17 mouse cellular contexts compared by ENCODE assay signal in genomic region chrX:99534922-99535321, GRCm38 (mm10).
A peak's percentile ranks its signal among the peaks of the same experiment; 100 is the strongest.
DNase-seq lines count a peak whose midpoint lies in the region; ATAC-seq lines count a peak whose summit lies in the region.
"Had no signal": no experiment of that assay in that cellular context is flagged by ENCODE, and none has a peak within 500 bp of the region (broad histone marks: within the 10 kb centered on the region; RNA-seq: fewer than 3 reads in every experiment).

No protein-coding gene starts in this region.

- ATAC-seq in kidney, embryonic 15.5 days (replicated peaks; ENCODE audit: low FRiP score): no peak
- peak; percentile 71 for ATAC-seq in midbrain, embryonic 15.5 days (replicated peaks)
- ATAC-seq: Patski had no signal

- no peak overlapping the region for H3K4me3 ChIP-seq in kidney, embryonic 15.5 days (replicated peaks)
- no peak overlapping the region for H3K4me3 ChIP-seq in midbrain, embryonic 15.5 days
- H3K4me3 ChIP-seq: embryonic facial prominence, embryonic 13.5 days; heart, embryonic 13.5 days; left cerebral cortex, adult 2 months; limb, embryonic 15.5 days had no signal

- no peak overlapping the region for H3K9ac ChIP-seq in kidney, embryonic 15.5 days
- H3K9ac ChIP-seq in midbrain, embryonic 15.5 days: no peak overlapping the region
- H3K9ac ChIP-seq: embryonic facial prominence, embryonic 13.5 days; heart, embryonic 13.5 days; limb, embryonic 15.5 days had no signal

- no peak overlapping the region for H3K27ac ChIP-seq in kidney, embryonic 15.5 days
- H3K27ac ChIP-seq in midbrain, embryonic 15.5 days: no peak overlapping the region
- H3K27ac ChIP-seq: embryonic facial prominence, embryonic 13.5 days; heart, embryonic 13.5 days; left cerebral cortex, adult 2 months; limb, embryonic 15.5 days; macrophage had no signal

- peak; percentile 20 to 40 for DNase-seq in adrenal gland, adult (ENCODE audit: inconsistent age in 2 of 2, low spot score in 1 of 2)
- DNase-seq in adrenal gland, postnatal 25 days: no peak
- DNase-seq in kidney, adult 18-20 months: peak; percentile 59
- peak; percentile 26 for DNase-seq in right cerebral cortex, adult 18-20 months
- DNase-seq in right cerebral cortex, postnatal 36 days (ENCODE audit: low spot score in 2 of 2): no peak
- DNase-seq in B cell, adult 2 months: no peak
- DNase-seq: adrenal gland, postnatal 14 days; cerebellum, adult 11 months; lung, adult 2 months had no signal

- peaks cover 75% of the 10 kb centered on the region for H3K27me3 ChIP-seq in kidney, embryonic 15.5 days
- peaks cover 30% of the 10 kb centered on the region for H3K27me3 ChIP-seq in midbrain, embryonic 15.5 days (replicated peaks)

- no peaks in the 10 kb centered on the region for H3K9me3 ChIP-seq in kidney, embryonic 15.5 days (replicated peaks)
- H3K9me3 ChIP-seq in midbrain, embryonic 15.5 days: no peaks in the 10 kb centered on the region
- H3K9me3 ChIP-seq: embryonic facial prominence, embryonic 13.5 days; heart, embryonic 13.5 days; limb, embryonic 15.5 days had no signal

- H3K4me1 ChIP-seq in kidney, embryonic 15.5 days: peaks cover 3% of the 10 kb centered on the region; the same call in 1 of the 2 replicates
- H3K4me1 ChIP-seq in midbrain, embryonic 15.5 days: 0 out of 2 replicates have a peak, but pooled peaks cover 4% of the 10 kb centered on the region

- 85% methylated on average over 4 of the region's 4 CpGs for WGBS in kidney, embryonic 15.5 days
- 60% methylated on average over 4 of the region's 4 CpGs for WGBS in midbrain, embryonic 15.5 days

- no peaks in the 10 kb centered on the region for H3K36me3 ChIP-seq in kidney, embryonic 15.5 days
- H3K36me3 ChIP-seq in midbrain, embryonic 15.5 days (replicated peaks): no peaks in the 10 kb centered on the region
- H3K36me3 ChIP-seq: embryonic facial prominence, embryonic 13.5 days; heart, embryonic 13.5 days; limb, embryonic 15.5 days had no signal

- no peak overlapping the region for H3K4me2 ChIP-seq in kidney, embryonic 15.5 days
- H3K4me2 ChIP-seq in midbrain, embryonic 15.5 days: no peak overlapping the region
- H3K4me2 ChIP-seq: embryonic facial prominence, embryonic 13.5 days; heart, embryonic 13.5 days; limb, embryonic 15.5 days had no signal

Comparison
In these comparisons a context has a peak if more than half of its experiments do, and no peak if none do; other contexts are left out.
1. DNase-seq: peak in adrenal gland, adult (2 of 2), kidney, adult 18-20 months (single experiment) and right cerebral cortex, adult 18-20 months (single experiment); none in adrenal gland, postnatal 25 days (single experiment), right cerebral cortex, postnatal 36 days (0 of 2) and B cell, adult 2 months (0 of 2).